Mouse (Mus musculus): ENCODE measurements at regions not wholly inside any gene's neighbourhood (a gene's known extent, or its start where the extent isn't known, plus 50 kb on each side); places are given as distances from the start of the nearest gene placed in this dataset.

- DNase-seq = no peak
Observed at GRCm38 (mm10) chr12:95054887-95055286, 637.1 kb upstream of the Flrt2 start.

DNA sequence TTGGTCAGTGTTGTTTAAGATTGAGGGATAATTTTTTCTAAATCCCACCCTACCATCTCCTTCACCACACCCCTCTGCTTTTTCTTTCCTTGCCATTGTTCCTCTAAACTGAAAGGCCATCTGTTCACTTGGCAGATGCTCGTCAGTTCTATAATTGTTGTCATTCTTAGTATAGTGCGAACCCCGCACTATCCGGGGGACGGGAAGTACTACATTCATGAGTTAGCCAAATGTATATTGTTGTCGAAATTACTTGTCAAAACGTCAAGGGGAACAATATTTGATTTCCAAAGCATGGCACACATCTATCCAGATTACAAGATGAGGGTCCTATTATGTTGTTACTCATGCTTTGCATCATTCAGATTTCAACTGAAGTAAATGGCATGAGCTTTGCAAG is 635.1 kb upstream of the Flrt2 start:
- DNase-seq = no peak

DNA sequence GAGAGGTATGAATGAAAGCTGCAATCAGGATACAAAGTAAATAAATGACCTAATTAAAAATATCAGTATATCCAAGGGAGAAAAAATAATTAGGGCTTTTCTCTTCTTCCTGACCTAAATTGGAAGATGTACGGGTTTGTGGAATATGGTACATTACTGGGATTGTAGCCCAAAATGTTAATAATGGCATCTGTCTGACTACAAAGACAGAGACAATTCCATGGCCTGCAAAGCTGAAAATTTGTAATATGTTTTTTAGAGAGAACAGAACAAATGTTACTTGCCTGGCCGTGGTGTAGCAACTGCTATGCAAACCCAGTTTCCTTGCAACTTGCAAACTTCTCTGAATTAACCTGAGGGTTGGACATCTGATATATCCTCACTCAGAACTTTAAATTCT is 632.6 kb upstream of the Flrt2 start:
- DNase-seq = peak in 1 of 2 experiments; percentile 5

GRCm38 (mm10) chr12:95072307-95072706 is 619.7 kb upstream of the Flrt2 start:
- DNase-seq = no peak

DNA sequence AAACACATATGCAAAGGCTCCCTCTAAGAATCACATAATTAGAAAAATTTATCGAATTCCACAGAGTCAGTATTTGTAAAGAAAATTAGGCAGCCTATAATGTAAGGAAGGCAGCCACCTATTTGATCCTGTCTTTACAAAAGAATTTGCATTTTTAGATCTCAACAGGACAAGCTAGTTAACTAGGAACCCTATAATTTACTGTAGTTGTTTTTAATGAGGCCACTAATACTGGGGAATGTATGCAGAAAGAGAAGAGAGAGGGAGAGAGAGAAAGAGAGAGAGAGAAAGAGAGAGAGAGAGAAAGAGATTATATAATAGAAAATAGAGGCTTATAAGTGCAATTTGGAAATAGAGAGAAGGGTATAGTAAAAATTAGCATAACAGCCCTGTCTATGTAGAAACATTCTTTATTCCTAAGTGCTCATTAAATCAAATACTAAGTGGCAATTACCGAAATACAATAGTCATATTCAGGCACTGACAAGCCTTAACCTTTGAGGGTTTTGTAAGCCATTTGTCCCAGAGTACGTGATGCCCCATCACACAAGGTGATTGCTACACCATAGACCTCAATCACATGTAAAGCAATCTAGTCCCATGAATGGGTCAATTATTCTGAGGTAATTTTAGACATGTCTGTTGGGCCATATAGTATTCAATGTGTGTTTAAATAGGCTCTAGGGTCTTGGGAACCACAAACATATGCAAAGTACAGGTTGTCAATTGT is 572.6 kb upstream of the Flrt2 start:
- no peak for DNase-seq

DNA sequence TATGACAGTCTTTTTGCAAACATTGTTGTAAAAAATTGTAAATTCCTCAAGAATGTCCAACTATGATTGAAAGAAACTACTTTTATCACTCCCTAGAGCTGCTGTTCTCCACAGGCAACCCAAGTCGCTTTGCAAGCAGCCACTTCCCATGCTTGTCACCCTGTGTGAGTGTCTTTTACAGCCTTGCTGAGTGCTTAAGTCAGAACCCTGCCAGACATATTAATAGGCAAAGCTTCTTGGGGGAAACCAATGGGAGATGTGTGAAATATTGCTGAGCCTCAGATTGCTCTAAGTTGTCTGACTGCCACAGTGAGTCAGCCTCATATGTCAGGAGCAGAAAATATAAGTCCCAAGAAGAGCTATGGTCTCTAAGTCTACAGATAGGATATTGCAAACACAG is 559.2 kb upstream of the Flrt2 start:
- no peak for DNase-seq

DNA sequence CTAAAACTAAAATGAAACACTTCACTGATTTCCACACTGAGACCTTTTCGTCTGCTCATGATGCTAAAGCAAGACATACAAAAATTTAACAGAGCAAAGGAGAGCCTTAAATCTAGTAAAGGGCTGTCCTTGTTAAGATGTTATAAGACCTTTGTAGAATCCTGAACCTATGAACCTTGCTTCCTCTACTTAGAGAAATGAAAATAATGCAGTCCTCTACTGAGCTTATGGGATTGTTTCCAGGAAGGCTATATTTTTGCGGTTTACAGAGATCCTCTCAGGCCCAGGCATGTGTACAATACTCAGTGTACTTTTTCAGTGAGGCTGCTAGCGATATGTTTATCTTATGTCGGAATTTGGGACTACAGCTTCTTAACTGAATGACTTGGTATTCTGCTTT is 558.5 kb upstream of the Flrt2 start:
- DNase-seq = no peak

DNA sequence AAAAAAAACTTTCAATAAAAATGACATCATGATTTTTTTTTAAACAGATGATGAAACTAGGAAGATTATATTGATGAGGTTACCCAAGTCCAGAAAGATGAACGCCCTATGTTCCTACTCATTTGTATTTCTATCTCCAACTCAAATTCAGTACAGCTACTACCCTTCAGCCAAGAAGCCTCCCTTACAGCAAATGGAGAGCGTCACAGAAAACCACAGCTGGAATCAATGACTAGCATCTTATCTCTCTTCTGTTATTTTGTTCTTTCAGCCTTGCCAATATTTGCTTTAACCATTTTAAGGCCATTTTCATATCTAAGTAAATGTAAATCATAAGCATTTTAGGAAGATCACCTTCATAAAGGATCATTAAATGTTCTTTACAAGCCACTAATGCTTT is 553.9 kb upstream of the Flrt2 start:
- no peak for DNase-seq

GRCm38 (mm10) chr12:95171051-95171450 is 521.0 kb upstream of the Flrt2 start:
- DNase-seq = peak; percentile 39 to 52

DNA sequence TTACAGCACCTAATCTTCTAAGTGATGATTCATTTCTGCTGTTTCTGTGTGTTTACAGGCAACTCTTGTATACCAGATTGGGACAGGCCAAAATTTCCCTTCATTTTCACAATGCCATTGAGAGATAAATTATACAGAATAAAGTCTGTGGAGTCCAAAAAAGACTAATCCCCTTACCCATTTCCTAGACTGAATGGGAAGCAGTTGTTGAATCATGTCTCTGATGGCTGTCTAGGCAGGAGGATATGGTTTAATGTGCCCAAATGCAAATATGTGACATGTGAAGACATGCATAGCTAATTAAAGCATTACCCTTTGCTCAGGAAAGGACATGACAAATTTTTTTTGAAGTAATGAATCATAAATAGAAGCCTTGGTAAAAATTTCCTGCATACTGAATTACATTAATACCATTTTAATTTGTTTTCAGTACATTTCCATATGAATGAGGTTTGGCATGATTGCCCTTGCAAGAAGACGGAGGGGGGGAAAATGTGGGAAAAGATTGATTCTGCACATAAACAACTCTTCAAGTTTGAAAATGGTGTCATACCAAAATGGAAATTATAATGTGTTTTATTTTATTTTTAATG is 518.1 kb upstream of the Flrt2 start:
- DNase-seq = no peak

DNA sequence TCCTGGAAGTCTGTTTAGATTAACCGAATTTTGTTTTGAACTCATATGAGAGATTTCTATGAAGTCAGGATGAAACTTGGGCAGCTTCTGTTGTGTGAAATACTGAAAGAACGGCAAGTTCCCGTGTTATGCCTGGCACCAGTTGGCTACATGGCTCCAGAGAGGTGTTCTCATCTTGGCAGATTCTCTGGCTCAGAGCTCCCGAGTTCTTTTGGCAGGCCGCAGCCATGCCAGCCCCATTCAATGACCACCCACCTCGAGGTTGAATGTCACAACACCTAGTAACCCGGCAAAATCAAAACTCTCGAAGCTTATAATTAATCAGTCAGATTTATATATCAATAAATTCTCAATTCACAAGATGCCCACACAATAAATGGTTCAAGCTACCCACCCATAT is 489.5 kb upstream of the Flrt2 start:
- DNase-seq = no peak

DNA sequence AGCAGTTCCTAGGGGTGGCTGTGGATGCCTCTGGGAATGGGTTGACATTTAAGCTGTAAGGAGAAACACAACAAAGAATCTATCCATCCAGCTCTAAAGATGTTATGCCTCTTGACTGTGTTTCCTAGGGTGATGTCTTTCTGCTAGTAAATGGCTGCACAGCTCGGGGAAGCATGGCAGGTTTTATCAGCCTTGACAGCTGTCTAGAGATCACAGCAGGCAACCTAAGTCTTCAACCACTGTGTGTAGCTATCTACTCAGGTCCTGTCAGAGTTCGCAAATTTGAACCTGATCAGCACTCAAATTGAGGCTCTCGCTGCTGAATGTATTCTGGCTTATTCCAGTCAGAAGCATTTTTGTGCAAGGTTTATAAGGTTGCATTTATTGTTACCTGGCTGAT is 486.9 kb upstream of the Flrt2 start:
- no peak for DNase-seq

GRCm38 (mm10) chr12:95239158-95239779 is 452.8 kb upstream of the Flrt2 start:
- DNase-seq = no peak

DNA sequence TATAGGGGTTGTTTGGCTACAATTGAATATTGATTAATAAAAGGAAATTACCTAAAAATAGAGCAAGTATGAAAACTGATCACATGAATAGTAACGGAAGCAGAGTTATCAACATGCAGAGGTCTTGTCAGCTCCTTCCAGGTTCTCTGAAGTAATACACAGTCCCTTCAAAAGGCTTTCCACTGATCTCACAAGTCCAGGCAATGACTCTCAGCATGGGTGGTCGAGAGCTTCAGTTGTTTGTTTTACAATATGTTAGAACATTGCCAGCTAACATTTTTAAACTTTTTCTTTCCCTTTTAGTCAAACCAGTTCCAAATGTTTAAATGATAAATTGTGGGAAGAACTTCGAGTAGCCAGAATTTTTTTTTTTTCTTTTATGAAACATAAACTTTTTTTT is 424.8 kb upstream of the Flrt2 start:
- no peak for DNase-seq

DNA sequence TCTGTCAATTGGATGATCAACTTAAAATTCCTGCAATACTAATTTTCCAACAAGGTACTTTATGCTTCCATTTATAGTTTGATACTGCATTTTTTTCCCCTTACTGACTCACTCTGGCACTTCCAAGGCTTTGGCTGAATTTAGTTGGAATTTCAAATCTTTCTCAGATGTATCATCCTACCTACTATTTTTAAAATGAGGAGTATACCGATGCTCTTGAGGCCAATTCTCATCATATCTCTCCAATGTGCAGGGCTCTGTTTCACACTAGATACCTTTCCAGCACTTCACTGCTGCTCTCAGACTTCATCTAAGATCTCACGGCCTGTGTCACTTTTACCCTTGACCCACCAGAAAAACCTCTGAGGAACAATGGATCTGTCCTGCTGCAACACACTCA is 386.6 kb upstream of the Flrt2 start:
- DNase-seq = no peak

GRCm38 (mm10) chr12:95315151-95315750 is 376.8 kb upstream of the Flrt2 start:
- no peak for DNase-seq

- DNase-seq = no peak
Observed at GRCm38 (mm10) chr12:95316820-95317219, 375.2 kb upstream of the Flrt2 start.

GRCm38 (mm10) chr12:95321693-95322092 is 370.3 kb upstream of the Flrt2 start:
- DNase-seq = no peak

DNA sequence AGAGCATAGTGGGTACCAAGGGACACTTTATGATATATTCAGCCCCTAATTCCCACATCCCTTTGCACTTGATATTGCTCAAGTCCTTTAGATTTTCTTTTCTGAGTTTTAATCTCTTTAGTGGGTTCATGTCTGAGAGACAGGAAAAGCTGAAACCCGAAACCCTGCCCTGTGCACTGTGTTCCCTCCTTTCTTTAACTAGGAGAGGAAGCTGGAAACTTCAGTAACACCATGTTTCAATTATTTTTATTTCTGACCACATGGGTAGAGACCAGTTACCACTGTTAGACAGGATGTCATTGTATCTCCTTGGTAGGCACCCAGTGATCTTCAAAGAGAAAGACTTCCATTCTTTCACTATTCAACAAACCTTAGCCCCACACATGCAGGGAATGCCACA is 362.4 kb upstream of the Flrt2 start:
- no peak for DNase-seq

DNA sequence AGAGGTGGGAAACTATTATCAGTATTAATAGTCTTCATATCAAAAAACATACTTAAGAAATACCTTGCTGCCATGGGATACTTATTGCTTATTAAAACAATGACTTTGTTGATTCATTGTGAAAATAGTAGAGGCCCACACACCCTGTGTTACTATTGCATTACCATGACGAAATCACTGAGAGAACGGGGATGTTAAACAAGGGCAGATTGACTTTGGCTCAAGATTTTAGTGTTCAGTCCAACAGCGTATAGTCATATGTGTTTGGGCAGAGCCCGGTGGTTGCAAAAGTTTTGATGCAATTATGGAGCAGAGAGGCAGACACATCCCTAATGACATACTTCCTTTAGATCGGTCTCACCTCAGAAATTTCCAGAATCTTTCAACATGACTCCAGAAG is 344.2 kb upstream of the Flrt2 start:
- no peak for DNase-seq

GRCm38 (mm10) chr12:95355151-95355550 is 336.9 kb upstream of the Flrt2 start:
- no peak for DNase-seq

DNA sequence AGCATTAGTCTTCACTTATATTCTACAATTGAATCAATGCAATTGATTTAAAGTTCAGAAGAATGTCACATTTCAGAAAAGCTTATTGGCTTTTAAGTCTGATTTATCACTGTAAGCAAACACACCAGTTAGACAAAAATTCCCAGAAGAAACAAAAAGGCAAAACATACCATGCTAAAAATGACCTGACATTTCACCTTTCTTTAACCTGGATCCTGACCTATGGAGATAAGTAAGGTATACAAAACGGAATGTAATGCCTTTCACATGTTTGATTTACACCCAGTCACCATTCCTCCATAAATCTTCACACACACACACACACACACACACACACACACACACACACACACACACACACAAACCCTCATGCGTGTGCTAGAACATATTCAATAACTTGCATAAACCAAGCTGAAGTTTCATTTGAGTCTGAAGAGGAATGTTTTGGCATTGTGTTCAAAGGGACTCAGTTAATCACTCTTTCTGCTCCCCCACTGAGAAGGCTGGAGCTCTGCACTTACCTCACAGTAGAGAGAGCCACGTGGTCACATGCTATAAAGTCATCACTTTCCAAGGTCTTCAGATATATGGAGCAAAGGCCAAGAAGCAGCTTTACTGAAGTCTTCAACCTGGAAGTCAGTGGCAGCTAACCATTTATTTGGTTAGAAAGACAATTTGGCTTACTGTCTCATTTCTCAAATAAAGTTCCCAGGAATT is 307.6 kb upstream of the Flrt2 start:
- DNase-seq = no peak

DNA sequence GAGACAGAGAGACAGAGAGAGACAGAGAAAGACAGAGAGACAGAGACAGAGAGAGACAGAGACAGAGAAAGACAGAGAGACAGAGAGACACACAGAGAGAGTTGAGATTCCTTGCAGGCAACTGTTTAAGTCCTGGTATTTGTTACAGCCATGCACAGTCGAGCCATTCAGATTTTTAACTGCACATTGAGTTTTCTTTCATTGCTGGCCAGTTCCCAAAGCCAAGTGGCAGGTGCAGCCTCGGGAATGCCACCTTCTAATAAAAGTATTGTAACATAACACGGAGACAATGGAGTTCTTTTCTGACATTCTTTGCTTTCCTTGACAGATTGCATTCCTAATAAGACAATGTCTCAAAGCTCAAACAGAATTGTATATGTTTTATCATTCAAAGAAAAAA is 306.3 kb upstream of the Flrt2 start:
- no peak for DNase-seq
